Mouse (Mus musculus) inflammation-experienced regulatory T-cells, adult 6 months (primary cell): ENCODE measurements around the gene Tomm20. TPM values are rescaled to one million over a fixed set of nuclear protein-coding genes. Genes with fewer than 3 reads are reported as not detected.
"Not testable (repeated sequence)": the region's sequence is repeated elsewhere in the genome, so short reads cannot be mapped to it uniquely, and the experiment has no call there.

Source experiments
- ATAC-seq: one replicate; pipeline ENCODE4 v1.8.0; 2017
- polyA plus RNA-seq, 3 experiments: library from polyadenylated mRNA; unstranded; fragments of 100-300 nt; shearing (Covaris generic); gene quantifications; one replicate each; pipeline ENCODE4 v1.2.1; 2017

Tomm20 gene
- polyA plus RNA-seq, 3 experiments from 2014 or later, result 36.5 to 96.0 (median 72.6) TPM

DNA sequence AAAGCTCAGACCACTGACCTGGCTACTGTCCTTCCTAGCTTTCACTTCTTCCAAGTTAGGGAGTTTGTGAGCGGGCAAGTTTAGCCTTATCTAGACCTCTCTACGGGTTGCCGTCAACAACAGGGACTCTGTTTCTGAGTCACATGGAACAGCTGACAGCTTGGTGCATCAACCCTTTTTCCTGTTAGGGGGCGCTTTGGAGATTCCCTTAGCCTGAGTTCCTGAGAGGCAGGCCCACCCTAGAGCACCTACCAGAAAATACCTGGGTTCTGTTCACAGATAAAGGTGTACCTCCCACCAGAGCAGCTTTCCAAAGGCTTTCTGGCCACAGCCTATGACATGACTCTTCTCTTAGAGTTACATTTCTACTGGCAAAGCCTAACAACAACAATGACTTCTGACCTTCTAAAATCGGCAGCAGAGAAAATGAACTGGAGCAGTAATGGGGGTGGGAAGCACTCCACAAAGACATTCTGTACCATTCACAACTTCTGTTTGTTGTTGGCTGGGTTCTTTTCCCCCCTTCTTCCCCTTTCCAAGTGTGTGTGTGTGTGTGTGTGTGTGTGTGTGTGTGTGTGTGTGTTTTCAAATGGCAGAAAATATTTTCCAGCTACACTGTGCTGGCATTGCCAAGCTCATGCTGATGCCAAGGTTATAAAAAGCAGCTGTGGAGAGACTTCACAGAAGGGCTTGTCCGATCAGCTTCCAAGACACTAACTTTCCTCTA, 28.3 kb downstream of the Tomm20 start:
- no peak for ATAC-seq

DNA sequence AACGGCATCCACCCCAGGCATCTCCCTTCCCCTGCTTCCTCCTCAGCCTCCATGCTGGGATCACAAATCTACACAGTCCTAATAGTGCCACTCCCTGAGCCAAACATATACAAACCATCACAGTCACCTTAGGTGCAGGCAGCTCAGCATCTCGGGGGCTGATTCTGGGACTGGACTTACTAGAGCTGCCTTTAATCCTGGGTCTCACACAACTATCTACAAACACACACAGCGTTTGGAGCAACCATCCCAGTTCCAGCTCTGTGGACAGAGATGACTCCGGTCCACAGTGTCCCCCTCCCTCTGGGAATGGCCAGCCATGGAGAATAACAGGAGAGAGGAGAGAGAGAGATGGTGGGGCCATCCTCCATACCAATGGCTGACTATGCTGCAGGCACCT, 29.0 kb downstream of the Tomm20 start:
- ATAC-seq, result no peak

DNA sequence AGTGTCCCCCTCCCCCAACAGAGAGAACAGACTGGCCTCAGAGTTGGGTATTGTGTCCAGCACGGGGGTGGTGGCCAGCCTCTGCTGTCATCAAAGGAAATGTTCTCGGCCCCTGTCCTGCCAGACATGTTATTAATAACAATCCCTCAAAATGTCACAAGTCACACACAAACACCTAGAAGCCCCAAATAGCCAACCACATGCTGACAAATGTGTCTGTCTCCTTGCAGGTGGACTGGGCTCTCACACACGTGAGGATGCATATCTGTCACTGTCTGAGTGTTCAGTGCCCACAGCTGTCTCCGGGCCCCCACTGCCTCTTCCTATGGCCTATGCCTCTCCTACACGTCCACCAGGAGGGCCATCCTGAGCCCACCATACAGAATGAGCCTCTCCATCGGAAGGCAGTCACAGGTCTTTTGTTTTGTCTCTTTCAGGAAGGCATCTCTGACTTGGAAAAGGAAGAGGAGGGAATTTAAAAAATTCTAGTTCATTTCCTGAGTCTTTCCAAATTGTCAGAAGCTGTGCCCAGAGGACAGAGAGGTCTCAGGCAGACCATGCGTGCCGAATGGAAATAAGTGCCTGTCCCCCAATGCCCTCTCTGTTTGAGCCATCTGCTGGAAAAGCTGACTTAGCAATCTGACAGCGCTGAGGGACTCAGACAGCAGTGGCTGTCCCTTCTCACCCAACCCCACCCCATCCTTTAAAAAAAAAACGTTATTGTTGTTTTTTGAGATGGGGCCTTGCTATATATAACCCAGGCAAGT, 30.9 kb downstream of the Tomm20 start:
- ATAC-seq, result no peak

DNA sequence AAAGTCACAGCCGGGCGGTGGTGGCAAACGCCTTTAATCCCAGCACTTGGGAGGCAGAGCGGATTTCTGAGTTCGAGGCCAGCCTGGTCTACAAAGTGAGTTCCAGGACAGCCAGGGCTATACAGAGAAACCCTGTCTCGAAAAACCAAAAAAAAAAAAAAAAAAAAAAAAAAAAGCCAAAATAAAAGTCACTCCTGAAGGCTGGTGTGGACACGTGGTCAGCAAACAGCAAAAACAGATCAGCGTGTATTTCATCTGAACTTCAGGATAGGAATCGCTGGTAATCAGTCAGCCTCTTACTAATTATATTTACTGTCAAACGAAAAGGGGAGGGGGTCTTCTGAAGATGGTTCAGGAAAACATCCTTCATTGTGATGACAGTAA, 31.5 kb downstream of the Tomm20 start:
- not testable (repeated sequence) for ATAC-seq

DNA sequence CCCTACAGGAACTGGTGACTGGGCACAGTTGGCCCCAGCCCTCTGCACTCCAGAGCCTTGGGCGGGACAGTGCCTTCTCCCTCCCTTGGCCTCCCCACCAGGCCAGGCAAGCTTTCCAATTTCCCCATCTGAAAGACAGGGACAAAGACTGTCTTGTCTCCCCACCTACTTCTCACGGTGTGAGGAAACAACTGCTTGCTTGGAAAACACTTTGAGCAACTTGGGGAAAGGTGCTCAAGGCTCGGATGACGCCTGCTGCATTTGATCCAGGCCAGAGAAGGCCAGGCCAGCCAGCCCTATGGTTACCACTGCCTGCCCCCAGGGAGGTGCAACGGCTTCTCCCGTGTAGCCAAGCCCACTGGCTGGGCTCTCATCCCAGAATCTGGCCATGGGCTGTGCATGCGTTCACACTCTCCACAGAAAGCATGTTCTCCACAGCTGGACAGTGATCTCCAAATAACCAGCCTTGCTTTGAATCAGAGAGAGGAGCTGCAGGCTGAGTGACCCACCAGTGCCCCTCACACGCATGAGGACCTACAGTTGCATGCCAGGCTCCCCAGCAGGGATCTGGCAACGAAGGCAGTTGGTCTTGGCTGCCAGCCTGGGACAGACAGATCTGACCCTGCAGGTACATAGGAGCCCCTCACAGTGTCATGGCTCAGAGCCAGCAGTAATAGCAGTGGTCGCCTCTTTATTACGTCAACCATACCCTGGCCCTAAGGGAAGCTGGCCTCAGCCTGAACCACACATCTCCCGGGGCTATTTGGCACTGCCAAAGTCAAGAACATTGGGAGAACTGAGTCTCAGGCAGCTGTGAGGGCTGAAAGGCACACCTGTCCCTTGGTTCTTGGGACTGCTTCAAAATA, 32.2 kb downstream of the Tomm20 start:
- no peak for ATAC-seq

DNA sequence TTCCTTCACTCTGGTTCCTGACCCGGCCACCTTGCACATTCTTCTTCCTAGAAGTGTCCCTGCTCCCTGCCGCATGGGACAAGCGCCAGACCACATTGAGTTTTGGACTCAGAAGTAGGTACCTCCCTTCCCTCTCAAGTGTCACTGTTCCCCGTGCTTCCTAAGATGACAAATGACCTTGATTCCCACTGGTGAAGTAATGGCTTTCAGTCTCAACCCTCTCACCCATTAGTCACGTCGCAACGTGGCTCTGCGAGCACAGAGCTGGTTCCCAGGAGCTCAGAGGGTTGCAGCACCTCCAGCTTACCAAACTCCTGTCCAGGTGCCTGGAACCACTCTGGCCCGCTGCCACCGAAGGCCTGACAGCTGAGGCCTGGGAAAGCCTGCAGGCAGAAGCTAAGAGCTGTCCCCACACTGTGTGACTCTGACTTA, 36.3 kb downstream of the Tomm20 start:
- no peak for ATAC-seq

DNA sequence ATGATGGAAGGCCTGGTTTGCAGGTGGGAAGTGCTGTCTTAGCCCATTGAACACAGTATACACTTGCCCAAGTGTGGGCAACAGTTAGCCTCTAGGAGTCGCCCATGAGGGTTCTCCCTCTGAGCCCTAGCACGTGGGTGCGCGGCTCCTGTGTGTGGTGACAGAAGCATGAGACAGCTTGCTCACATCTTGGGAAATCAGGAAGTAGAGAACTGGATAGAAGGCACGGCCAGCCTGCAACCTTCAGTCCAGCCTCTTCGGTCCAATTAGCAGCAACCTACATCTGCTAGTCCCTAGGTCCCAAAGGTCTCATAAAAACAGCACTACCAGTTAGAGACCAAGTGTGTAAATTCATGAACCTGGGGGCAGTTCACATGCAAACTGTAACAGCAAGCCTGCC, 36.8 kb downstream of the Tomm20 start:
- ATAC-seq, result no peak

DNA sequence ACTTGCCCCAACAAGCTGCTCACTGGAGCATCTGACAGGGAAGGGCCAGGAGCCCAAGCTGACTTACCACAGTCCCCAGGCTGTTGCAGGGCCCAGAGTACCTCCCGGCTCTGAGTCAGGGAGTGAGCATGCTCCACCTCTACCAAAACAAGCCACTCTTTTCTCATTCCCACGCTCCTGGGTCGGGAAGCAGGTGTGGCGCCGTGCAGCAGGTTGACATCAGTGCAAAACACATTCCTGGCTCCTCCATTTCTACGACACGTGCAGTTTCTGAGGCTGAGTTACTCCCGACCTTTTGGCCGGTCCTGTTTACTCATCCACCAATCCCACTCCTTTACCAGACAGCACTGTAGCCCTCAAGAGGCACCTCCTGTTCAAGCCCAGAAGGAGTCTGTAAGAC, 37.7 kb downstream of the Tomm20 start:
- no peak for ATAC-seq

DNA sequence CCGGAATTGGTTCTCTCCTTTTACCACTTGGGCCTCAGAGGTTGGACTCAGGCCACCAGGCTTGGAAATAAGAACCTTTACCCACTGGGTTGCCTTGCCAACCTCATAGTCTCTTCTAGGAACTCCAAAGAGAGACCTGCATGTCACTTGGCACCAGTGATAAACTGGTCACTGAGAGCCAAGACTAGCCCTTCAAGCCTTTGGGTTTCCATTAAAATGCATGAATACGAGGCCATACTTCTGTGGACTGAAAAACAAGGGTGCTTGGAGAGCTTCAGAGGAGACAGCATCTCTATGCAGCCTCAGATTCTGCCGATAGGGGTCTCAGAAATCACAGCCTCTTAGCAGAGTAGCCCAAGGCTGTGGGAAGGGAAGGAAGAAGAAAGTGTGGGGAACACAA, 38.3 kb downstream of the Tomm20 start:
- no peak for ATAC-seq

DNA sequence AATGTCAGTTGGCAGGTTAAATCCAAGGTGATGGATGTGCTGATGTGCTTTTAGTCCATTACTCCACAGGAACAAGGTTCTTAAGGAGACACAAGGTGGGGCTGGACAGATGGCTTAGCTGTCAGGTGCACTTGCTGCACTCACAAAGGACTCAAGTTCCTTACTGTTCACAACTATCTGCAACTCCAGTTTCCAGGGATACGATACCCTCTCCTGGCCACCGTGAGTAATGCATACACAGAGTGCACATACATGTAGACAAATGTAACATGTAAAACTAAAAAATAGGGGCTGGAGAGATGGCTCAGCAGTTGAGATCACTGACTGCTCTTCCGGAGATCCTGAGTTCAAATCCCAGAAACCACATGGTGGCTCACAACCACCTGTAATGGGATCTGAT, 40.3 kb downstream of the Tomm20 start:
- no peak for ATAC-seq

DNA sequence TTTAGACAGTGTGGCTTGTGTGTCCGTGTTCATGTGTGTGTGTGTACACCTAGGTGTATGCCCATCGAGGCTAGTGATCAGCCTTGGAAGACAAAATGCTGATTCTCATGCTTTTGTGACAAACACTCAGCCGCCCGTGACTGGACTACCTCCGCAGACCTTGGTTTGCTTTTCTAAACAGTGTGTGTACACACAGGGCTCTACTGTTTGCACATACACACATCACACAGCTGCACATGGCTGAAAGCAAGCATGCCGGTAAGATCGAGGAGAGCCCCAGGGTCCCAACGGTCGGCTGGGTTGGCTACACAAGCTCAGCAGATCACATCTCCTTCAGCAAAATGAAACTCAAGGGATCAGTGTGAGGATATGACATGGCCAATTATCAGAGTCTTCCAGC, 41.7 kb downstream of the Tomm20 start:
- no peak for ATAC-seq

DNA sequence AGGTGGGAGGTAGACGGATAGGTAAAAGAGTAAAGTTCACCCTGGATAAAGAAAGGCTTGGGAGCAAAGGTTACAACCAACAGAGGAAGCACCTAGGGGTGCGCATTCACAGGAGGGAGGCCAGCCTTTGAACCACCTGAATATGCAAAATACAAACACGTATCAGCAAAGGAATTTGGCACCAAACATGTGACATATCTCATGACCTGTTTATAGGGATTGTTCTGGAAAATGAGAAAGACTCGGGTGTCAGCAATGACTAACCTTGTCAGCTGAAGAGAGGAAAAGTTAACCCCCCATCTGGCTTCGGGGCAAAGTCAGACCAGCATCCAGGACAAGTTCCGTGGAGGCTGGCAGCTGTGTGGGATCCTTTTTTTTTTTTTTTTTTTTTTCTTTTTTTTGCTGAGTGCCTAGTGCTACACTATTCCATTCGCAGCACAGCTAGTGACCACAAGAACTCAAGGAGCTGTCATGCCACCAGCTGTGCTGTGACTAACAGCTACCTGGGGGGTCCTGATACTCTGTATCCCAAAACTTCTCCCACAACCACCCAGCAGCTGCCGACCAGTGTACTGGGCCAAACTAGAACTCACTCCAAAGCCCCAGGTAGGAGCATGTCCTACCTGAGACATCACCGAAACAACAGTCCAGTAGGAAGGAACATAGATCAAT, 42.3 kb downstream of the Tomm20 start:
- no peak for ATAC-seq

DNA sequence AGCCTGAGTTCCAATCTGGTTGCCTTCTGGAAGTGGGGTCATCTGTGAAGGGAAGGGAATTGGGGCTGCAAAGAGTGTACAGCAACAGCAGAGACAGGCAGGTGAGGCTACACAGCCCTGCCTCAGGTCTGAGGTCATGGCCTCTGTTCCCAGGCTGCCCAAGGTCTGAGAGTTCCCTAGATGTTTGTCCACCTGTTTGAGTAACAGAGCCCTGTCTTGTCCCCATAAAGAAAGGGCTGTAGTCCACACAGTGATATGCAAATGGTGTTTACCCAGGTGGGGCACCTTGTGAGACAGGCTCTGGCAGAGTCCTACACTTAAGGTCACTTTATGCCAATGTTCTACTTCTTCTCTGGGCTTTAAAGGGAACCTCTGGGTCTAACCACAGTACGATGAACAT, 44.0 kb downstream of the Tomm20 start:
- ATAC-seq, result no peak

DNA sequence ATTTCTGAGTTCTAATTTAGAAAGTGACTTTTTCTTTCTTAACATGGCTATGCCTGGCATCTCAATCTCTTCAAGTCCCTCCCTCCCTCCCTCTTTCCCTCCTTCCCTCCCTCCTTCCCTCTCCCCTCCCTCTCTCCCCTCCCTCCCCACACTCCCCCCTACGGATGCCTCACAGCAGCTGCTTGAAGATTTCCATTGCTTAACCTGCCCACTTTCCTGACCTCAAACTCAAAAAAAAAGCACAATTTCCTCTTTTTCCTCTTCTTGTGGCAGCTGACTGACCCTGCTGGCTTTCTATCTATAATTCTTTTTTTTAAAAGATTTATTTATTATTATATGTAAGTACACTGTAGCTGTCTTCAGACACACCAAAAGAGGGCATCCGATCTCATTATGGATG, 44.6 kb downstream of the Tomm20 start:
- no peak for ATAC-seq

DNA sequence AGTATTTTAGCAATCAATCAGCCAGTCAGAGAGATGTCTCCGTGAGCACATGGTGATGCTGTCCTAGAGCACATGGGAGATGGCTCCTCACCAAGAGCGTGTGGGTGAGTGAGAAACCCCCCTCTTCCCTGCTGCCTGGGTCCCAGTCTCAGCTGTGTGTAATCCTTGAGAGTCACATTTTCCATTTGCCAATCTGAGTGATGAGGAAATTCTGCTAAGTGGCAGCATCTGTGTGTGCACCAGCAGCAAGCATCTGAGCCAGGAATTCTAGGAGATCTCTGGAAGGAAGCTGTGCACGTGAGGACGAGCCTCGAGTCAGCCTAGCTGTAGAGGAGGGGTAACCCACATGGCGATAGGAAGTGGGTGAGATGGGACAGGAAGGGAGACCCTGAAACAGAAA, 50.5 kb downstream of the Tomm20 start:
- ATAC-seq, result peak; percentile 66

DNA sequence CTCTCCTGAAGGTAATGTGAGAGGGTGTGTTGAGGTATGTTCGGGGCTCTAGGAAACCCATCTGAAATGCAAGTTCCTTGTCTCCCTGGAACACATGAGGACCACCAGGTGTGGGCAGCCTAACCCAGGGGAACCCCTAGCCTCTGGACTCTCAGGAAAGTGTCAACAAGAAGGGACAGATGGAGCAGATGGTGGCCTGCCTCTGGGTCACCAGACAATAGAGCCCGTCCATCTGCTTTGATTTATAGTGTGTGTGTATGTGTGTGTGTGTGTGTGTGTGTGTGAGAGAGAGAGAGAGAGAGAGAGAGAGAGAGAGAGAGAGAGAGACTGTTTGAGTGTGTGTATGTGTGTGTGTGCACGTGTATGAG, 58.0 kb downstream of the Tomm20 start:
- ATAC-seq, result no peak

DNA sequence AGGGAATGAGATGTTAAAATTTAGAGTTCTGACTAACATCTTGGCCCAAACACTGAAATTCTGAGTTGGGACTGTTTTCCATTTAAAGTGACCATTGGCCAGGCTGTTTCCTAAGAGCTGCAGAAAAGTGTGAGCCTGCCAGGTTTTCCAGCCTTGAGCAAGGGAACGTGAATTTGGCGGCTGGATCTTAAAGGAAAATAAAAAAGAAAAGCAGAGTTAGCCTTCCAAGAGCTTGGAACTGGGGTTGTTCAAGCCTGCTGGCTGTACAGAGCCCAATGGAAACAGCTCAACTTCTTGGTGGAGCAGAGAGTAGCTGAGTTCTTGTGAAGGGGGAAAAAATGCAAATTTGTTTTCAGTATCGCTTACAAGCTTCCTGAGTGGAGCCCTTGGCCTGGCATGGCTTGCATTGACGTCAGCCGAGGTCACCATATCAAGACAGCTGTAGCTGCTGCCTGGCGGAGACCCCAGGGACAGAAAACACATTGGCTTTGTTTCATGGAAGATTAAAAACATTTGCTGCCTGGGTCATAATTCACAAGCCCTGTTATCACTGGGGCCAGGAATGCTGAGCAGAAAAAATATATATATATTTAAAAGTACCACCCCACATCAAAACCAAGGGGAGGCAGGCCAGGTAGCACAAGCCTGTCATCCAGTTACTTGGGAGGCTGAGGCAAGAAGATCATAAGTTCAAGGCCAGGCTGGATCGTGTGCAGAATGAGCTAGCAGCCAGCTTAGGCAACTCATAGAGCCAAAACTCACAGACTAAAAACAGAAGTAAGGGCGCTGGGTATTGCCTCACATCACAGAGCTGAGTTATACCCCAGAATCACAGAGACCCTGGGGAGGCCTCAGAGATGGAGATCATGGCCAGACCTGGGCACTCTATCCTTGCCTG, 58.7 kb downstream of the Tomm20 start:
- ATAC-seq, result no peak

DNA sequence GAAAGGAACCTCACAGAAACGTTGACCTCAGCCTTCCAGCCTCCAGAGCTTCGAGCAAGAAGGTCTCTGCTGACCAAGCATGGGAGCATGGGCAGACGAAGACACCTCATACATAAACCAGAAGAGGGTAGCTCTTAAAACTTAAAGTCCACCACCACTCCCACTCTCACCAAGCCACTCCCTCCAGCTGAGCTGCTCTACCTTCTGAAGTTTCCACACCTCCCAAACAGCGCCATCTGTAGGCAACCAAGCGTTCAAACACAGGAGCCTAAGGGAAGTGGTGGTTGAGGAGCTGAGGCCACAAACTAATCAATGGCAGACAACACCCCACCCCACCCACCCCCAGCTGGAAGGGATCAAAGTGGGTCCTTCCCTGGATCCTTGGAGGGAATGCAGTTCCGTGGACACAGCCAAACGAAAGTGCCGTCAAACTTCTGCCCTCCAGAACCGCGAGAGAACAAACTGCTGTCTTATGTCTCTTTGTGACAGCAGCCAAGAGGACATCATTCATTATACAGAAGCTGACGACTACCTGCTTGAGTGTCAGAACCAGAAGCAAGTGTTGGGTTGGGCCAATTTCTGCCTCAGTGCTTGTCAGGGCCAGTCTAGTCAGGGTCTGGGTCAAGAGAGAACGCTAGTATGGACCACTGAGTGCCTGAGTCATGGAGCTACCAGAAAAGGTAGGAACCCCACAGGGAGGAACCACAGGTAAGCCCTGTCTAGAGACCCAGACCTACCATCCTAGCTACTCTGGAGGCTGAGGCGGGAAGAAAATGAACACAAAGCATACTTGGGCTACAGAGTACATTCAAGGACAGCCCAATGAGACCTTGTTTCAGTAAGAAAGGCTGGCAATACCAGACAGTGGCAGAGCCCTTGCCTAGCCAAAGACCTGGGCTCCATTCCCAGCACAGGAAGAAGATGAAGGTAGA, 59.8 kb downstream of the Tomm20 start:
- no peak for ATAC-seq

DNA sequence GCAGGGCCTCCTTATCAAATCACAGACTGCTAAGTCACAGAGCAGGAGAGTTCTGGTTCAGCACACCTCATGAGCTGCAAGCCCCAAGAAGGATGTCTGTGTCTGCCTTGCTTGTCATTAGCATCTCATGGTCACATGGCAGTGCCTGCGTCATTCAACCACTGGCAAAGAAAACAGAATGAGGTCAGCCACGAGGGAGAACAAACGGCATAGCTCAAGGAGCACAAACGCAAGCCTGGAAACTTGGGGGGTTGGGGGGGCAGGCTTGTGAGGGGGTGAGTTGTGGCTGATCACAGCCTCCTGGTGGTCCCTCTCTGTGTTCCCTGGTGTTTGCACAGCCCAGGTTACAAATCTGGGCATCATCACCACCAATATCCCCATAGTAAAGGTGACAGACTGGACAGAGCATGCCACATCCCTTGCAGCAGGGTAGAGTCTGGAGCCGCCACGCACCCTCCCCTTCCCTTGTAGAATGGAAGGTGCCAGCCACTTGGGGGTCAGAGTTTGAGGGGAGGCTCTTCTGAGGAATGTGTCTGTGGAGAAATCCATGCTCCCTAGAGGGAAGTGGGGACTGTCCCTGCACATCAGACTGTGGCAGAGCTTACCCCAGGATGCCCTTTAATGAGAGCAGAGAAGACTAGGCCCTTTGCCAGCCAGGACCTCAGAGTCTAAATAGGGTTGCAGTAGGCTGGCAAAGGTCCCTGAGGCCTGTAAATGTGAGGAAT, 61.3 kb downstream of the Tomm20 start:
- ATAC-seq, result peak; percentile 78

DNA sequence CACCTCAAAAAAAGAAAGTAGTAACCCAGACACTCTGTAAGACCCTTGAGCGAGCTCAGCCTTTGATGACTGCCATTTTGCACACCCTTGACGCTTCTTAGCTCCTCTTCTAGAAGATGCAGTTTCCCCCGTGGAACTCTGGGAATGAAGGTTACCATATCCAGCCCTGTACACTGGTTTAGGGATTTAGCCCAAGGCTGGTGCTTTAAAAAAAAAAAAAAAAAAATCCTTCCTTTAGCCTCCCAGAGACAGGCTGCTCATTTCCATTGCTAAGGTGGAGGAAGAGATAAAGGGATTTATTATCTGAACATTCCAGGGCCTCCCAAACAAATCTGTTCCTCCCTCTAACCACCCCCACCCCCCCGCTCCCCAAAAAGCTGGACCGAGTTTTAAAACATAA, 61.9 kb downstream of the Tomm20 start:
- no peak for ATAC-seq
